Mouse (Mus musculus): ENCODE measurements around the gene Arsj. TPM values are rescaled to one million over a fixed set of nuclear protein-coding genes. Genes with fewer than 3 reads are reported as not detected.

The Arsj gene
- total and polyA plus RNA-seq, 2 experiments from 2014 or later = 1.1 to 3.4 TPM

- TF ChIP-seq EP300 (IDR thresholded peaks at IDR 0.05; ENCODE audit: low read depth) (no peak), CTCF (IDR thresholded peaks at IDR 0.05; ENCODE audit: low read depth) (no peak)
- no peaks in the 10 kb centered on the region for H3K36me3 ChIP-seq (replicated peaks; ENCODE audit: control insufficient read depth, insufficient read depth, low read length)
- no peaks in the 10 kb centered on the region for H3K27me3 ChIP-seq (ENCODE audit: control insufficient read depth, insufficient read depth, low read length)
- H3K27ac ChIP-seq (ENCODE audit: low read depth) = peak overlapping the region; percentile 48
- H3K4me3 ChIP-seq (ENCODE audit: low read depth, low read length) = no peak overlapping the region
- H3K4me2 ChIP-seq (ENCODE audit: low read depth, low read length) = no peak overlapping the region
- no peaks in the 10 kb centered on the region for H3K9me3 ChIP-seq (replicated peaks; ENCODE audit: control insufficient read depth, low read length)
- H3K4me1 ChIP-seq (ENCODE audit: control insufficient read depth, insufficient read depth) = no peaks in the 10 kb centered on the region
- 46% methylated on average over 14 of the region's 14 CpGs for WGBS
- H3K9ac ChIP-seq (replicated peaks; ENCODE audit: low read depth, low read length) = no peak overlapping the region
- DNase-seq (ENCODE audit: low spot score) (peak; percentile 32), ATAC-seq (ENCODE audit: insufficient read depth, low read depth) (peak; percentile 64)
Measured at GRCm38 (mm10) chr3:126384657-126385438, 21.4 kb downstream of the Arsj start.

DNA sequence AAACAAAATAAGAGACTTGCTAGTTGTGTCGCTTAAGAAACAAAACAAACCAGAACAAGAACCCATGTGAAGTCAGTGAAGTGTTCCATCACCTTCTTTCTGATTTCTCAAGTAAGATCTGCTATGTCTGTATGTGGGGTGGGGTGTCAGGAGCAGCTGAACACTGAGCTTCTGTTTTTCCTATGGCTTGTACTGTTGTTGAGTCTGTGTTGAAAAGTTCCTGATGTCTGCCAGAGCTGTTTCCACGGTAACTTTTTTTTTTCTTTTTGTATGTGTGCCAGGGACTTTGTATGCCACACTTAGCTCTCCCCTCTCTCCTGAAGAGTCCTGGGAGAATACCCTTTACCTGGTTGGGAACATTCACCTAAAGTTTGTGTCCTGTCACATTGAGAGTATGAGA, 34.0 kb downstream of the Arsj start:
- H3K9me3 ChIP-seq (replicated peaks; ENCODE audit: control insufficient read depth, low read length) = no peaks in the 10 kb centered on the region
- WGBS = 42% methylated on average over 2 of the region's 2 CpGs
- H3K27ac ChIP-seq (ENCODE audit: low read depth) = no peak overlapping the region
- peak; percentile 62 for ATAC-seq (ENCODE audit: insufficient read depth, low read depth)
- H3K4me1 ChIP-seq (ENCODE audit: control insufficient read depth, insufficient read depth) = no peaks in the 10 kb centered on the region
- no peak overlapping the region for H3K4me3 ChIP-seq (ENCODE audit: low read depth, low read length)
- TF ChIP-seq EP300 (IDR thresholded peaks at IDR 0.05; ENCODE audit: low read depth) (no peak), CTCF (IDR thresholded peaks at IDR 0.05; ENCODE audit: low read depth) (no peak)
- H3K4me2 ChIP-seq (ENCODE audit: low read depth, low read length) = no peak overlapping the region
- no peaks in the 10 kb centered on the region for H3K27me3 ChIP-seq (ENCODE audit: control insufficient read depth, insufficient read depth, low read length)
- H3K36me3 ChIP-seq (replicated peaks; ENCODE audit: control insufficient read depth, insufficient read depth, low read length) = no peaks in the 10 kb centered on the region
- DNase-seq (ENCODE audit: low spot score) = no peak
- no peak overlapping the region for H3K9ac ChIP-seq (replicated peaks; ENCODE audit: low read depth, low read length)

DNA sequence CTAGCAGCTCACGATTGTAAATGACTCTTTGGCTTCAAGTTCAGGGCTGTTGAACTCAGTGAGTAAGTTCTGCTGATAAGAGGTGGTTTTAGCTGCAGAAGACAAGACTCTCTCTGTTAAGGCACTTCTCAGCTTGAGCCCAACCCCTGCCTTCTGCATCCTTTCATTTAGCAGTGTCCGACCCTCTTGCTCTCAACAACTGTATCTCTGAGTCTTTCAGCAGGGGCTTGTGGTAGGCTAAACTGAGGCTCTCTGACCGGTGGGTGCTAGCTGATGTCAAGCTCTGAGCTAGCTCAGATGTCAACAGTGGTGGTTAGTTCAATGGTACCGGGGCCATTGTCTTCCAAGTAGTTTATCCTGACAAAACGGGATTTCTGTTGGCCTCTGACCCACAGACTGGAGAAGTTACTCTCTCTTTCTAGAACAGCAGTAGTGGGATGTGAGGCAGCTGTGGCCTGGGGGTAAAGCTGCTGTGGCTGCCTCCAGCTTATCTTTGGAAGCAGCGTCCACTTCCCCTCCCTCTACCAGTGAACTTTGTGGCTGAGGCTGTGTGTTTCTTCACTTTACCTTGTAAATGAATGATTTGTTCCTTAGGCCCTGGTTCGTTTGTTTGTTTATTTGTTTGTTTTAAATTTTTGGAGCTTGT, 34.6 kb downstream of the Arsj start:
- H3K9ac ChIP-seq (replicated peaks; ENCODE audit: low read depth, low read length) = no peak overlapping the region
- H3K27ac ChIP-seq (ENCODE audit: low read depth) = 0 out of 2 replicates have a peak overlapping the region, but pooled peaks have one; percentile 2
- ATAC-seq (ENCODE audit: insufficient read depth, low read depth) (peak; percentile 49), DNase-seq (ENCODE audit: low spot score) (peak; percentile 18)
- no peaks in the 10 kb centered on the region for H3K4me1 ChIP-seq (ENCODE audit: control insufficient read depth, insufficient read depth)
- no peaks in the 10 kb centered on the region for H3K9me3 ChIP-seq (replicated peaks; ENCODE audit: control insufficient read depth, low read length)
- no peaks in the 10 kb centered on the region for H3K27me3 ChIP-seq (ENCODE audit: control insufficient read depth, insufficient read depth, low read length)
- no peak overlapping the region for H3K4me2 ChIP-seq (ENCODE audit: low read depth, low read length)
- 31% methylated on average over 7 of the region's 7 CpGs for WGBS
- no peaks in the 10 kb centered on the region for H3K36me3 ChIP-seq (replicated peaks; ENCODE audit: control insufficient read depth, insufficient read depth, low read length)
- no peak overlapping the region for H3K4me3 ChIP-seq (ENCODE audit: low read depth, low read length)
- TF ChIP-seq CTCF (IDR thresholded peaks at IDR 0.05; ENCODE audit: low read depth) (no peak), EP300 (IDR thresholded peaks at IDR 0.05; ENCODE audit: low read depth) (no peak)

DNA sequence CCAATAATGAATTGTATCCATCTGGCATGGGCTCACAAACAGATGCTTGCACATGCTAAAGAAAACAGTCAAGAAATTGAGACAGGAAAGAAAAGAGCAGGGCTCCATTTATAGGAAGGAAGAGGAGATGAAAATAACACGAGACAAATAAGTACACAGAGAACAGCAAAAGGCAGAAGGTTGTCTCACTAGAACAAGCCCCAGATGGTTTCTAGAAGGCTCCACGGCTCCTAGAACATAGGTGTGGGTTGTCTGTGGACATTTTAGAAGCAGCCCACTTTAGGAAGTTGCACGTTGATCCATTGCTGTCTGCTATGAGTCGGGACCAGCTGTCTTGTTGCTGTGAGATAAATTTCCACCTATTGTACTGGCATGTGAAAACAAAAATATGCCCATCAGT, 37.2 kb downstream of the Arsj start:
- Histone ChIP-seq H3K9me3 (replicated peaks; ENCODE audit: control insufficient read depth, low read length) (no peaks in the 10 kb centered on the region), H3K4me1 (ENCODE audit: control insufficient read depth, insufficient read depth) (no peaks in the 10 kb centered on the region), H3K4me3 (ENCODE audit: low read depth, low read length) (no peak overlapping the region), H3K9ac (replicated peaks; ENCODE audit: low read depth, low read length) (no peak overlapping the region), H3K27ac (ENCODE audit: low read depth) (no peak overlapping the region), H3K36me3 (replicated peaks; ENCODE audit: control insufficient read depth, insufficient read depth, low read length) (no peaks in the 10 kb centered on the region), H3K4me2 (ENCODE audit: low read depth, low read length) (no peak overlapping the region), H3K27me3 (ENCODE audit: control insufficient read depth, insufficient read depth, low read length) (no peaks in the 10 kb centered on the region)
- TF ChIP-seq CTCF (IDR thresholded peaks at IDR 0.05; ENCODE audit: low read depth) (no peak), EP300 (IDR thresholded peaks at IDR 0.05; ENCODE audit: low read depth) (no peak)
- DNase-seq (ENCODE audit: low spot score) = no peak
- WGBS = 47% methylated on average over 4 of the region's 4 CpGs
- no peak for ATAC-seq (ENCODE audit: insufficient read depth, low read depth)

DNA sequence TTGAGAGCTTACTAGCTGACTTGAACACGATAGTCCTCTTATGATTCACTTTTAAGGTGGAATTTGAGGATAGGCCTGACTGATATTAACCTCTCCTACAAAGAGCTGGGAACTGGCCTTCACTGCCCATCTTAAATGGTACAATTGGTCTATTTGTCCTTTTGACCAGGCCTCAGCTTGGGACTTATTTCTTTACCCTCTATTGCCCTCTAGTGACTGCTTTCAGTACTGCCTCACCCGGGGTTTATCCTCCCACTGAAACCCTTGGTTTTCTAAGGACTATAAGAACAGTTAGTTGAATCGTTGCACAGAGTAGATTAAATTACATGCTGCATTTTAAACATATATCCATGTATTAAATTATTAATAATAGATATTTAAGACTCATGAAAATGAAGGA, 39.4 kb downstream of the Arsj start:
- Histone ChIP-seq H3K9me3 (replicated peaks; ENCODE audit: control insufficient read depth, low read length) (no peaks in the 10 kb centered on the region), H3K27me3 (ENCODE audit: control insufficient read depth, insufficient read depth, low read length) (no peaks in the 10 kb centered on the region), H3K36me3 (replicated peaks; ENCODE audit: control insufficient read depth, insufficient read depth, low read length) (no peaks in the 10 kb centered on the region), H3K4me1 (ENCODE audit: control insufficient read depth, insufficient read depth) (no peaks in the 10 kb centered on the region), H3K4me3 (ENCODE audit: low read depth, low read length) (no peak overlapping the region), H3K27ac (ENCODE audit: low read depth) (no peak overlapping the region), H3K9ac (replicated peaks; ENCODE audit: low read depth, low read length) (no peak overlapping the region), H3K4me2 (ENCODE audit: low read depth, low read length) (no peak overlapping the region)
- no peak for TF ChIP-seq EP300 (IDR thresholded peaks at IDR 0.05; ENCODE audit: low read depth)
- peak; percentile 85 for TF ChIP-seq CTCF (IDR thresholded peaks at IDR 0.05; ENCODE audit: low read depth)
- DNase-seq (ENCODE audit: low spot score) (peak; percentile 71), ATAC-seq (ENCODE audit: insufficient read depth, low read depth) (no peak)
- WGBS = 17% methylated on average over 3 of the region's 3 CpGs
